Mouse (Mus musculus) urinary bladder, postnatal 4 days (tissue): ENCODE measurements around the gene Rai1.
A peak's percentile ranks its signal among the peaks of the same experiment; 100 is the strongest.

Experiments used
- DNase-seq, 2 experiments: peaks; one replicate each; pipeline ENCODE4 v3.0.0; 2021 to 2022; ENCODE audit warnings: low spot score in 2 of 2

The Rai1 gene

DNA sequence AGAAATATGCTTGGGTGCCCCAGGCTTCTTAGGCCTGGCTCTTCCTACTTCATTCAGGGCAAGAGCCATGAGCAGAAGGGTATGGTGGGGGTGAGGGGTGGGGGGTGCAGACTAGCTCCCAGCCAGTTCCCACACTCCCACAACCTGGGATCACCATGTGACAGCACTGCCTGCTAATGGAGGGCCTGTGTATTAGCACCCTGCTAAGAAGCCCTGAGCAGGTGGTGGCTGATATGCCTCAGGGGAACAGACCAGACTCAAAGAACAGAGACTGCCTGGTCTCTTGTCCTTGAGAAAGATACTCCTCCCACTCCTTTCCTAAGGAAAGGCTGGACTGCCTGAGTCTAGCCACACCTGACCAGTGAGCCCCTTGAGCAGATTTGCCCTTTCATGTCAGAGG lies 22.2 kb downstream of the Rai1 start:
- DNase-seq: no peak

DNA sequence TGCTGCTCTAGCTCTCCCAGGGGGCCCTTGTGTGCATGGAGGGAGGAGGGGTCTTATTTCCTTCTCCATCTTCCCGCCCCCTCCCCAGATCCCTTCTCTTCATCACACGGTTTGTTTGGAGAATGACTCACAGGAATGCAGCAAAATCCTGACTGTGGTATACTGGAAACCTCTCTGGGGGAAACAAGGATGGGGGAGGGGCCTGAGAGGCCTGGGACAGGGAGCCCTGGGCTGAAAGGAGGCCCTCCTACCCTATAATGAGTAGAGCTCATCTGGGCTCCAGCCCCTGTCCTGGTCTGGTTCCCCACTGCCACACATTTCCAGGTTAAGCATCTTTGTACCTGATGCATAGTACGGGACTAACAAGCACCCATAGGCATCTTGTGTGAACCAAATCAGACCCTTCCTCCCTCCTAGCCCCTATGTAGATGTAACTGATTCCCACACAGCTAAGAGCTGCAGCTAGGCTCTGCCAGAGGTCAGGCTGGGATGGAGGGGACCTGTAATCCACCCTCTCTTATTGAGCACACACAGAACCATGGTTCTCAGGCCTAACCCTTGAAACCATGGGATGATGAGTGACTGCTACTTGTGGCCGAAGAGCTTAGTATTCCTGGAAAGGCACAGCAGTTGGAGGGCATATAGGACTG lies 23.2 kb downstream of the Rai1 start:
- DNase-seq: no peak

DNA sequence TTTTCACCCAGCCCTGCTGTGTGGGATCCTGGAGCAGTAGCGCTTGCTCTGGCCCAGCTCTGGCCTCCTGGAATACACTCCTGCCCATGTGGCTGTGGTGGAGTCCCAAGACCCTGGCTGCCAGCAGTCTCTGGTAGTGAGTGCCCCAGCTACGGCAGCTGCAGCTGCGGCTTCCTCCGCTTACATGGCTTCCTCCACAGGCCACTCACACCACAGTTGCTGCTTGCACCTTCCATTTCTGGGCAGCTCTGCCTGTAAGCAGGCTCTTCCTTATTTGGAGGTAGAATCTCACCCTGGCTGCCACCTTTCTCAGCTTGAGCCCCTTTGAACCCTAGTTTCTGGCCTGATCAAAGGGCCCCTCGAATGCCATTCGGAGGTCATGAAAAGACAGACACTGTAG lies 25.7 kb downstream of the Rai1 start:
- DNase-seq: no peak

DNA sequence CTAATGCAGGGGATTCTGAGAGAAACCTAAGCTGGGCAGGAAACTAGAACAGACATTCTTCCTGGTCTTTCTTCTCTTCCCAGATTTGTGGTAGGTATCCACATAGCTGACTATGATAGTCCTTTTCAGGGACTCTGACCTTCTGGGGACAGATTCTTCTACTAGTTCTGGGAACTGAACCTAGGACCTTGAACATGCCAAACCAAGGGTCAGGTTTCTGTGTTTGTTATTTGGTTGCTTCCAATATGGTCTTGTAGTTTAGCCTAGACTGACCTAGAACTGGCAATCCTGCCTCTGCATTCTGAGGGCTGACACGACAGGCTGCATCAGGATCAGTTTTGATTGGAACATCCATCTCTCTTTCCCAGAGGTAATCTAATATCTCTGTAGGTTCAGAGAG lies 27.2 kb downstream of the Rai1 start:
- DNase-seq: no peak

DNA sequence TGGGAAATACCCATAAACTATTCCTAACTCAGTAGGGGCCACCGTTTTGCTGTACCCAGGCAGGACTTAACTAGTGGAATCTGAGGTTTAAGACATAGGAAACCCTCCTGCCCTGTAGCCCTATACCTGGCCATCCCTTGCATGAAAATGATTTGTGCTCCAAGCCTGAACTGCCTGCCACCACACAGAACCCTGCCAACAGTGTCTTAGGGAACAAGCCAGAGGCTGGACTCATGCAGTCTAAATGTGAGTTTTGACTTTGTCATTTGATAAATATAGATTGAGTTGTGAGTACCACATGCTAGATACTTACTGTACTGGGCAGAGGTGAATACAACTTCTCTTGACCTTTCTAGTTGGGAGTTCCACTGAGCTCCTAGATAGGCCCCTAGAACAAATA lies 31.7 kb downstream of the Rai1 start:
- DNase-seq: no peak

DNA sequence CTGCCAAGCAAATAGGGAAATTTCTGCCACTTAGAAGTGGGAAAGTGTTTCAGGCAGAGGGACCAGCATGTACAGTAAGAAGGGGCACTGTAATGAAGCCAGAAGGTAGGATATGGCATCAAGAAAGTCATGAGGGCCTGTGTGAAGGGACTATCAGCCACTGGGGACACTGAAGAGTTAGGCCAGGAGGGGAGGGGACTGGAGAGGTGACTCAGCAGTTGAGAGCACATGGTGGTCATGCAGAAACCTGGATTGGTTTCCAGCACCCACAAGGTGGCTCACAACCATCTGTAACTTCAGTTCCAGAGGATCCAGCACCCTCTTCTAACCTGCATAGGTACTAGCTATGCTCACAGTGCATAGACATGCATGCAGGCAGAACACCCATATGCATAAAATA lies 32.4 kb downstream of the Rai1 start:
- no peak for DNase-seq

DNA sequence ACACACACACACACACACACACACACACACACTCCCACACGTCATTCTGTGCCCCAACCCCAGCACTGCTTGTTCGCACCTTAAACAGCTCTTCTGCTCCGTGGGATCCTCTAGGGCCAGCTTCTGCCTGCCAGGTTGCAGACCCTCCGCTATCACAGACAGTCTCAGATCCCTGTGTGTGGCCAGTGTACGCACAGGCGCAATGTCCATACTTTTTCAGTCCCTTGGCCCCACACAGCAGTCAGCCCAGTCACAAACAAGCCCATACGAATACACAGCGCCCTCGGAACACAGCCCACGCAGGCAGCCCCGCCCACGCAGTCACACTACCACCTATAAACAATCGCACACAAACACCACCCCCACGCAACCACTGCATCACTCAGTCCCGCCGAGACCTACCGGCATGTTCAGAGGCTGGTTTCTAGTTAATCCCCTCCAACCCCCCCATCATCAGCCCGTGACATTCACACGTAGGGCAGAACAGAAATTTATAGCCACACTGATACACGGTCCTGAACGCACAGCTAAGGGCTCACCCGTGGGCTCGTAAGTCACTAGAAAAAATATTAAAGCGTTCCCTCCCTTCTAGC lies 34.4 kb downstream of the Rai1 start:
- peak; percentile 19 to 64 for DNase-seq

DNA sequence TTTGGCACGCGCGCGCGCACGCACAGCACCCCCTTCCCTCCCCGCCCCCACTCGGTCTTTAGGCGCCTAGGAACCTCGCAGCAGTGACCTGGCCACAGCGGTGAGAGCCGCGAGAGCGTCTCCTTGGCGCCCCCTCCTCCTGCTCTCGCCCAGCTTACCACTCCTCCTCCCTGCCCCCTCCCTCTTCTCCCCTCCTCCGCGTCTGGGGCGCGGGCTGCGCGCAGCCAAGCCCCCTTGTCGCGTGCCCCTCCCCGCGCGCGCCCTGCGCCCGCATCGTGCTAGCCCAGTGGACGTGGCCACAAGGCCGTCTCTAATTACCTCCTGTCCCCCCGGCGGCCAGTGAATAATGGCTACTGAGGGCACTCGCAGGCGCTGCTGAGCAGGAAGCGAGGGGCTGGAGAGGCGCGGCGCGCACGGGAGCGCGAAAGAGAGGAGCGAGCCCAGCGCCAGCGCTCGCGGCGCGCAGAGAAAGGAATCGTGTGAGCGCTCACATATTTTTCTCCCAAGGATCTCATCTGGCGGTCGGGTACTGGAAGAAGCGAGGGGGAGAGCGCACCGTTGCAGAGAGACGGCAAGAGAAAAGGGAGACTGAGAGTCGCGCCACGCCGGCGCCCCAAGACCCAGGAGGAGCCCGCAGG lies 35.0 kb downstream of the Rai1 start:
- DNase-seq: peak; percentile 59 to 68

DNA sequence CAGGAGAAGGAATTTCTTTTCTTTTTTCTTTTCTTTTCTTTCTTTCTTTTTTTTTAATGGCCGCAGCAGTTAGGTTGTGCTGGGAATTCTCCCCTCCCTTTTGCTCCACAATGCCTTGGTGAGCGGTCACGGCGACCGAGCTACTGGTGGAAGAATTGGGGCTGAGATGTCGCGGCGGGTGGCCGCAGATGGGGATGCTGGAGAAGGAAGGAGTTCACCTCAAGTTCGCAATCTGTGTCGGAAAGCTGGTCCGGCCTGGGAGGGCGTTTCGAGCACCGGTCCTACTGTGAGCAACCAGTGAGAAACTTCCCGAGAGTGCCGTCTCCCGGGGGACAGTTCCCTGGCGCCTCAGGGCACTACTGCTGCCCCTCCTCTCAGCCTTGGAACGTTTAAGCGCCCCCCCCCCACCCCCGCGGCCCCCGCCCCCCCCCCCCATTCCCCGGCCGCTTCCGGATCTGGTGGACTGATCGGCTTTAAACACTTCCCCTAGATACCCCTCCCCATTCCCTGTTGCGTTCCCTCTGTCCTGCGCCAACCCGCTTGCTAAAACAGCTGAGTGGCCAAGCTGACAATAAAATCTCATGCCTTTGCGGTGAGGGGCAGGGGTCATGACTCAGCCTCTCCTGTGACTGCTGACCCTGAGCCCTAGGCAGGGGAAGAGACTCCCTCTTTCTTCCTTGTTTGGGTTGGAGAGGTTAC lies 35.9 kb downstream of the Rai1 start:
- DNase-seq: peak in 1 of 2 experiments; percentile 22

DNA sequence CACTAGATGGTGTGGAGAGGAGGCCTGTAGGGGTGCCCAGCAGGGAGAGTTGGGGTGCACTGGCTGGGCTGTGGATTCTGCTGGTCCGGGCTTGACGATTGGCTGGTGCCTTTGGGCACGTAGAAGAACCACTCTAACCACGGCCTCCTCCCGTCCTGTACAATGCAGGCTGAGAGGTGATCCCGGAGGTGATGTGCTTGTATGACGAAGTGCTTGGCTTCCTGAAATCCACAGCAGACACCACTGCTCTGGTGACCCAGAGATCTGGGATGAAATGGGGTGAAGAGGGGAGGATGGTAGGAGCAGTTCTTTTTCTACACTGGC lies 36.4 kb downstream of the Rai1 start:
- DNase-seq: no peak

DNA sequence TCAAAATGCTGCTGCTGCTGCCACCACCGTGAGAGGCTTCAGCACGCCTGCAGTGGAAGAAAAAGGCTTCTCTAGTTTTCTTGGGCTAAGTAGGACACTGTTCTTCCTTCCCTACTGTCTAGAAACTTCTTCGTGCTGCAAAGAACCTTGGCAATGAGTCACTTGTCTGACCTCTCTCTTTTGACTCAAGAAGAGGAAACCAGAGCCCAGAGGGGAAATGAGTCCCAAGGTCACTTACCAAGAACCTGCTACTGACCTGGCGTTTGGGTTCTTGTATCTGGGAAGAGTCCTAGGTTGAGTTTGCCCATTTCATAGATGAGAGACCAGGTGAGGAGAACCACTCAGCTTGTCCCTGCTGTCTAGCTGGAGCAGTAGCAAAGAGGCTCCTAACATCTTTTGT lies 38.3 kb downstream of the Rai1 start:
- DNase-seq: no peak

DNA sequence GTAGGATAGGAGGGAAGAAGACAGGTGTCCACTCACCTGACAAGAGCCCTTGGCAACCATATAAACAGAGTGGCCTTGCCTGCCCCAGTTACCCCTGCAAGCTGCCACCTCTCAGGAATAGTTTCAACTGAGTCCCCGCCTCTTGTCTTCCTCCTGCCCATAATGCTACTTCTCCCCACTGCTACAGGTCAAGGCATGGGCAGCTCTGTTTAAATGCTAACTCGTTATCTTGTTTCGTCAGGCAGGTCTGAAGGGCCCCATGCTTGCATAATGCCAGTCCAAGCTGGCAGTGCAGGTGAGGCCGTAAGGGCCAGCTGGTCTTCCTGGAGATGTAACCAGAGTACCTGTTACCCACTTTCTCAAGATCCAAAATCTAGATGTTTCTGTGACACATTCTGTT lies 41.4 kb downstream of the Rai1 start:
- DNase-seq: no peak

DNA sequence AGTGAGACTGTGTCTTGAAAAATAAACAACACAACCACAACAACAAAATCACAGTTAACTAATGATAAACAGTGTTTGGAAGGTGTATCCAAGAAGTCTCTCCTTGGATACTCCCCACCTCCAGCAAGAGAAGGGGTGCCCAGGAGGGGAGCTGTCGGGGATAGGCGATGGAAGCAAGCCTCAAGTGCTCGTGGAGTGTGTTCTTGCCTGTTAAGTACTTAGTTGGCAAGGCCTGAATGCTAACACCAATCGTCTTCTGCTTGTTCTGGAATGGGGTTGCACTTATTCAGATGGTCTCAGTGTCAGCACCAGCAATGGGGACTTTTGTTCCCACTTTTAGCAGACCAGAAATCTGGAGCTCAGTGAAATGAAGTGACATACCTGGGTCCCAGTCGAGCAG lies 43.8 kb downstream of the Rai1 start:
- no peak for DNase-seq

DNA sequence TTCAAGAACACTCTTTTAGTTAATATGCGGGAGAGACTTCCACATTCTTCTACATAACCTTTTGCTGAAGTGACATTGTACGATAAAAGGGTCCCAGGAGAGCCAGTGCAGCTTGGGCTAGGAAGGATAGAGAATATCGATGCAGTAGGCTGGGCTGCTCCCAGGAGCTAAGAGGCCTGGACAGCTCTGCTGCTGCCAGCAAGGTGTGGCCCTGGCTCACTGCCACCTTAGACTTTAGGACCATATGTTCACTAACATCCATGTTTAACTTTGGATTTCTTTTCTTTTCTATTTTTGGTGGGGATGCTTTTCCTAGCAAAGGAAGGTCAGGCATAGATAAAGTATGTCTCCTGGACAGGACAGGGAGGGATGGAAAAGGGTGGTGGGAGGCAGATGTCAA lies 44.3 kb downstream of the Rai1 start:
- DNase-seq: no peak

DNA sequence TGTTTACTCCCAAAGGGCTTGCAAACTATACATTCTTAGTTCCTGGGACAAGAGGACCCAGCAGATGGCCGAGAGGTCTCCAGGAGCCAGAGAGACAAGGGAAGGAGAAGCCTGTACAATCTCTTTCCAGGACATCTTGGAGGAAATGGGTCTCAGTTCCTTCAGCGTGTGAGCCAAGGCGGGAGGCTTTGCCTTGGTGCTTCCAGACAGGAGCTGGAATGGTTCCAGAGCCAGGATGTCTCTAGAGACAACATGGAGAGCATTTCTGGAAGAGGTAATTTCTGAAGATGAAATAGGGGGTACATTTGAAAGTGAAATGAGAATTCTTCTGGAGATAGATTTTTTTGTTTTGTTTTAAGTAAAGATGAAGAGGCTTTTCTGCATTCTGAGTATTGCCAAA lies 45.9 kb downstream of the Rai1 start:
- DNase-seq: no peak

DNA sequence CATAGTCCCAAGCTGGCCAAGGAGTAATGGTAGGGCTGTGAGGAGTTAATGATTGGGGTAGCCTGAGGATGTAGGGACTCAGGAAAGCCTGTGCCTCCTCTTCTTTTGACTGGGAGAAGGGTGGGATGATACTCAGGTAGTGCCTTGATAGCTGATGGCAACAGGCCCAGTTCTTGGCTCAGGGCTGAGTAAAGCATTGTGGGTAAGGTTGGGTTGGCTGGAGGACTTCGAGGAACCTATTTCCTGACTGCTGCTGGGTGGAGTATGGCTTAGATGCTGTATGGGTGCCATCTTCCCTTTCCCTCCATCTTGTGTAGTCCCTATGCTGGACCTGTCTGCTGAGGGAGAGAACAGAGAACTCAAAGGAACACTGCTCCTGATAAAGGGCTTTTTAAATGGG lies 47.5 kb downstream of the Rai1 start:
- no peak for DNase-seq

DNA sequence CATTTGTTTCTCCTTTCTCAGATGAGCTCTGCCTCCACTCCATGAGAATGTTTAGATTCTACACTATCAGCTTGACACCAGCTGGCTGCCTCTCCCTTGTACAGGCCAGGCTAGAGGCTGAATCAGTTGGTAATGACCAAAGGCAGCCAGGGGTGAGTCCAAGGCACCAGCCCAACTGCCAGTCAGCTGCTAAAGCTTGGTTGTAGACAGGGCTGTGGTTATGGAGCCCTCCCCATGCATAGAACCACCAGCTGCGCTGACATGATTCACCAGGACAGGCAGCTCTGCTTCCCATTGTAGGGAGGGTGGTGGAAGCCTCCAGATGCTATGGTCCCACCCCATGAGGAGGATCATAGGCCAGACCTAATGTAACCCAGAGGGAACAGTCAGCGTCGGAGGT lies 49.1 kb downstream of the Rai1 start:
- no peak for DNase-seq

DNA sequence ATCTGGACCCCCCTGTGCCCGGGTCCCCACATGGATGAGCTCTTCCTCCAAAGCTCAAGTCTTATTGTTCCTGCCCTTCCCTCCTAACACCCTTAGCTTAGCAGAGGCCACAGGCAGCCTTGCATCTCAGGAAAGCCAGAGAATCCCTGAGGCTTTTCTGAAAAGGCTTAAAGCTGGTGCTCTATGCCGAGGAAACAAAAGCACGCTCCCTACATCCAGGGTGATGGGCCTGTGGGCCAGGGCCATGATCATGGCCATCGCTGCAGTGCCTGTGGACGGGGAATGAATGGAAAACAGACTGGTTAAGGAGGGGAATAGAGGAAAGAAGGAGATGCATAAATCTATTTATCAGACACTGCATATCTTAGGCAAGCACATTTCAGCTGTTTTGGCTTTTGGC lies 50.9 kb downstream of the Rai1 start:
- DNase-seq: no peak

DNA sequence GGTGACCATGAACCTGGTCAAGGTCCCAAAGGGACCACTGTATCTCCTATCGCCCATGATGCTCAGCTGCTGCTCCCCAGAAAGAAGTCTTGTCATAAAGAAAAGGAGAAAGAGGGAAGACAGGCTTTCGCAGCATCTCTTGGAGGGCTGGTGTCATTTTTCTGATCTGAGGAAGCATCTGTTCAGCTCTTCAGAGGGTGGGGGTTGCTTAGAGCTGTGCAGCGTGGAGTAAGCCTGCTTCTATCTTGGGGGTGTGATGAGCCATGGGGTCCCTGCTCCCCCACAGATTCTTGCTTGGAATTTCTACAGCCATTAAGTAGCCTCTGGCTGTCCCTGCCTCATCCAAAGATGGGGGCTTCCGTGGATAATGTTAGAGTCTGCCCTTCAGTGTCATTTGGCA lies 53.5 kb downstream of the Rai1 start:
- DNase-seq: no peak

DNA sequence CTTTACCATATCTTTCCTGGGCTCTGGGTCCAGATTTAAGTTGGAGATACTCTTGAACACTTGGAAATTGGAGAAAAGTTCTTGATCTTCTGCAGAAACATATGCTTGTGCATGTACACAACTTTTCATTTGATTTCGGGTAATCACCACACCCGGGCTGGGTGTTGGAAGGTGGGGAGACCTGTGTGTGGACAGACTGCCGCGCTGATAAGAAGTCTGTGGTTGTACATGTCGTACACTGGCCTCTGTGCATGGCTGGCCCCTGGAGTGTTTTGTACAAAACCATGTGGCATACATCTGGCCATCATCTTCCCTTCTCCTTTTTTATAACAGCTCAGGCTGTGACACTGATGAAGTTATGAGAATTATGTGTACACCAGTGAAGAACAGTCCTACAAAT lies 55.1 kb downstream of the Rai1 start:
- DNase-seq: no peak

DNA sequence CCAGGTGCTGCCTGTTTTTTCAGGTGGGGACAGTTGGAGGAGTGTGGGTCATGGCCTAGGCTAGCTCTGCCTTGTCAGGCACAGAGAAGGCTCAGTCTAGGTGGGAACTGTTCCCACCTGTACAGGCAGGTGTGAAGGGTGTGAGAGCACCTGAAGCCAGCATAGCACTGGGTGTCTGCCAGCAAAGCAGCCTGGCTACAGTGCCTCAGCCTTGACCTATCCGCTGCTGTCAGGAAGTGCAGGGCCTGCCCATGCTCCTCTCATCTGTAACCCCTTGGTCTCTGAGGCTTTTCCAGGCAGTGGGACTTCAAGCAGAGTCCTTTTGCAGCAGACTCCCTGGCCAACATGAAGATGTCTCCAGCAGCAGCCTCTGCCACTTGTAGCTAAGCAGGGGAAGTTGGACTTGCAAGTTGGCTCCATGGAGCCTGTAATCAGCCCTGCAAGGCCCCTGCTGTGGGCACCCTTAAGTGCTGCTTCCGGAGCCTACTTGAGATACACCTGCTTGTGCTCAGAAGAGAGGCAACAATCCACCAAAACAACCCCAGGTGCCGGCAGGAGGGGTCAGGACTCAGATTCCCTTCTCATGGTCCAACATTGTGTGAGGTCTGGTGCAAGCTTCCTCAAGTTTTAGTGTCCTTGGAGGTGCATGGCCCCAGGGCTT lies 55.8 kb downstream of the Rai1 start:
- no peak for DNase-seq

DNA sequence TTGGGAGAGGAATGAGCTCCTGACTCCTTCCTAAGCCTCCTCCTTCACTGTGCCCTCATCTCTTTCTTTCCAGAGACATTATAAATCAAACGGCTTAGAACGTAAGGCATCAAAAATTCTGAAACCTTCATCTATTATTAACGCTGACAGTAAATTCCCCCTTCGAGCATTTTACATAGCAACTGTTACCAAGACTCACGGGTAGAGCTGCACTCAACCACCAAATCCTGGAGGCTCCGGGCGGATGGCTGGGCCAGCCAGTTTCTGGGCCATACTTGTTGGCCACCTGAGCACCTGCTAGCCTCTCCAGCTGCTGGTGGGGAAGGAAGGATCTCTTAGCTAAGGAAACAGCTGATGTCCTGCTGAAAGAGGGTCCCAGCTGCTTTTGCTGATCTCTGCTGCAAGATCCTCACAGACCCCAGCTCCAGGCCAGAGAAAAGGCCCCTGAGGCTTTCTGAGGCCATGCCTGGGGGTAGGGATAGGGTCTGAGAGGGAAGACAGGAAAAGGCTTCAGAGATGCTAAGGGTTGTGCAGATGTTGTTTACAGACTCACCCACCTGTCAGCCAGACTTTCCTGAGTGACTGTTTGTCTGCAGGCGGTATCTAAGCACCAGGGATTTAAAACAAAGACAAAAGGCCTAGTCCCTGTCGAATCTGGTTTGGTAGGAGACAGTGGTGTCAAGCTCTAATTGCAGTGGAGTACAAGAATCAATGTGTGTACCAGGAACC lies 56.5 kb downstream of the Rai1 start:
- DNase-seq: no peak
